Mouse (Mus musculus) embryo, embryonic 9.5 days (tissue): Measurements from ENCODE around the gene Stub1.

Experiments
- DNase-seq: peaks from one replicate; pipeline ENCODE4 v3.0.0-alpha.2; 2017; ENCODE audit errors: extremely low spot score

Gene Stub1

GRCm38 (mm10) chr17:25791320-25791842, 41.8 kb downstream of the Stub1 start:
- no peak for DNase-seq

- no peak for DNase-seq
Observed at GRCm38 (mm10) chr17:25786781-25787504, 46.3 kb downstream of the Stub1 start.

GRCm38 (mm10) chr17:25786280-25786679, 46.9 kb downstream of the Stub1 start, which contains the start of gene Ccdc78:
Gene Ccdc78 (plus strand): TSS chr17:25786580.
- DNase-seq = no peak

- DNase-seq = peak; percentile 97
Observed at GRCm38 (mm10) chr17:25785281-25785745, 47.9 kb downstream of the Stub1 start, which contains the start of gene Haghl. Gene Haghl (minus strand): TSS chr17:25785673.

GRCm38 (mm10) chr17:25783861-25784574, 49.2 kb downstream of the Stub1 start:
- no peak for DNase-seq

GRCm38 (mm10) chr17:25783086-25783485, 50.1 kb downstream of the Stub1 start:
- DNase-seq = no peak

- DNase-seq = no peak
Observed at GRCm38 (mm10) chr17:25781339-25781738, 51.9 kb downstream of the Stub1 start.
